In genomic region chr13:117728393-117728792, GRCm38 (mm10) we compare ENCODE assay signal across 34 mouse cellular contexts.
"Had no signal": no experiment of that assay in that cellular context is flagged by ENCODE, and none has a peak within 500 bp of the region (broad histone marks: within the 10 kb centered on the region; RNA-seq: fewer than 3 reads in every experiment).

No protein-coding gene starts in this region.

- H3K4me2 ChIP-seq: heart, embryonic 12.5 days; heart, embryonic 13.5 days; heart, embryonic 15.5 days; hindbrain, embryonic 12.5 days; hindbrain, embryonic 13.5 days; hindbrain, embryonic 14.5 days; hindbrain, embryonic 15.5 days; intestine, embryonic 15.5 days; kidney, embryonic 15.5 days had no signal

- H3K9ac ChIP-seq: heart, embryonic 12.5 days; heart, embryonic 13.5 days; heart, embryonic 15.5 days; hindbrain, embryonic 12.5 days; hindbrain, embryonic 13.5 days; hindbrain, embryonic 14.5 days; hindbrain, embryonic 15.5 days; intestine, embryonic 15.5 days; kidney, embryonic 15.5 days had no signal

- H3K4me3 ChIP-seq: heart, embryonic 12.5 days; heart, embryonic 13.5 days; heart, embryonic 15.5 days; hindbrain, embryonic 10.5 days; hindbrain, embryonic 12.5 days; hindbrain, embryonic 13.5 days; hindbrain, embryonic 15.5 days; intestine, embryonic 15.5 days; kidney, embryonic 15.5 days; layer of hippocampus, adult 2 months; left cerebral cortex, adult 2 months had no signal

- ATAC-seq: hindbrain, embryonic 16.5 days; hindbrain, postnatal 0 days; inflammation-experienced regulatory T-cells, adult 6 months; intestine, embryonic 15.5 days; intestine, embryonic 16.5 days; intestine, postnatal 0 days had no signal

- H3K27me3 ChIP-seq: heart, embryonic 12.5 days; heart, embryonic 13.5 days; heart, embryonic 15.5 days; hindbrain, embryonic 12.5 days; hindbrain, embryonic 13.5 days; hindbrain, embryonic 15.5 days; intestine, embryonic 15.5 days; kidney, embryonic 15.5 days had no signal

- H3K9me3 ChIP-seq: heart, embryonic 12.5 days; heart, embryonic 13.5 days; heart, embryonic 15.5 days; hindbrain, embryonic 10.5 days; hindbrain, embryonic 12.5 days; hindbrain, embryonic 13.5 days; hindbrain, embryonic 15.5 days; intestine, embryonic 15.5 days; kidney, embryonic 15.5 days had no signal

- H3K36me3 ChIP-seq: heart, embryonic 12.5 days; heart, embryonic 13.5 days; heart, embryonic 15.5 days; hindbrain, embryonic 10.5 days; hindbrain, embryonic 12.5 days; hindbrain, embryonic 13.5 days; hindbrain, embryonic 15.5 days; intestine, embryonic 15.5 days; kidney, embryonic 15.5 days had no signal

- DNase-seq: heart, postnatal 10 days; heart, postnatal 14 days; heart, postnatal 36 days; heart, postnatal 4 days; kidney, adult 11 months; kidney, adult 18-20 months; kidney, adult 2 months; kidney, adult 8-10 months; kidney, adult 9 months; kidney, postnatal 10 days; kidney, postnatal 14 days; kidney, postnatal 25 days; kidney, postnatal 36 days; kidney, postnatal 4 days; layer of hippocampus, adult 9-11 months; layer of hippocampus, postnatal 36 days had no signal

- H3K4me1 ChIP-seq: heart, embryonic 12.5 days; heart, embryonic 13.5 days; heart, embryonic 15.5 days; hindbrain, embryonic 10.5 days; hindbrain, embryonic 12.5 days; hindbrain, embryonic 13.5 days; hindbrain, embryonic 15.5 days; intestine, embryonic 15.5 days; kidney, embryonic 15.5 days had no signal

- H3K27ac ChIP-seq: heart, embryonic 13.5 days; heart, embryonic 15.5 days; hindbrain, embryonic 10.5 days; hindbrain, embryonic 12.5 days; hindbrain, embryonic 13.5 days; hindbrain, embryonic 14.5 days; hindbrain, embryonic 15.5 days; hindbrain, postnatal 0 days; intestine, embryonic 15.5 days; kidney, embryonic 15.5 days; kidney, postnatal 0 days; layer of hippocampus, adult 2 months; left cerebral cortex, adult 2 months had no signal
